Mouse (Mus musculus) midbrain, postnatal 0 days (tissue): ENCODE results near the gene Ensa. TPM values are rescaled to one million over a fixed set of nuclear protein-coding genes. Genes with fewer than 3 reads are reported as not detected.

Experiments used
- ATAC-seq: fragments of 200-750 bp; cut with Nextera tagmentation; 2 replicates; pipeline ENCODE4 v1.8.0; 2017; ENCODE audit warnings: moderate number of reproducible peaks, mild to moderate bottlenecking, moderate TSS enrichment, moderate library complexity; ENCODE audit not compliant: low FRiP score
- DNase-seq: peaks from one replicate; pipeline ENCODE4 v3.0.0-alpha.2; 2015; ENCODE audit warnings: low spot score
- H3K27ac ChIP-seq: fragments of 300-500 bp; sonication (generic); 2 replicates; pipeline ENCODE4 v1.5.1; 2014; ENCODE audit warnings: low read depth, mild to moderate bottlenecking, low read length, mixed read lengths
- H3K27me3 ChIP-seq: fragments of 300-500 bp; sonication (generic); 2 replicates; pipeline ENCODE4 v1.6.1; 2014; ENCODE audit warnings: low read length, control low read depth, mixed read lengths; ENCODE audit not compliant: insufficient read depth
- H3K36me3 ChIP-seq: fragments of 300-500 bp; sonication (generic); 2 replicates; pipeline ENCODE4 v1.6.1; 2014; ENCODE audit warnings: low read length, control low read depth, mixed read lengths; ENCODE audit not compliant: insufficient read depth
- H3K4me1 ChIP-seq: fragments of 300-500 bp; sonication (generic); 2 replicates; pipeline ENCODE4 v1.6.1; 2014; ENCODE audit warnings: mild to moderate bottlenecking, control low read depth, antibody characterized with exemption, low read length, mixed read lengths; ENCODE audit not compliant: insufficient read depth
- H3K4me2 ChIP-seq: fragments of 300-500 bp; sonication (generic); 2 replicates; pipeline ENCODE4 v1.6.1; 2014; ENCODE audit warnings: low read depth, mild to moderate bottlenecking, low read length, mixed read lengths; ENCODE audit not compliant: poor library complexity, severe bottlenecking
- H3K4me3 ChIP-seq: fragments of 300-500 bp; sonication (generic); 2 replicates; pipeline ENCODE4 v1.5.1; 2014; ENCODE audit warnings: low read depth, mild to moderate bottlenecking, low read length, moderate library complexity
- H3K9ac ChIP-seq: fragments of 300-500 bp; sonication (generic); replicated peaks from 2 replicates; pipeline ENCODE4 v1.6.1; 2014; ENCODE audit warnings: mild to moderate bottlenecking, low read length, moderate library complexity, mixed read lengths; ENCODE audit not compliant: poor library complexity, severe bottlenecking
- H3K9me3 ChIP-seq: fragments of 300-500 bp; sonication (generic); 2 replicates; pipeline ENCODE4 v1.6.1; 2016; ENCODE audit warnings: low read length, control low read depth
- CTCF ChIP-seq: IDR thresholded peaks from 2 replicates; pipeline ENCODE4 v1.5.1; 2016; ENCODE audit warnings: antibody characterized with exemption, mild to moderate bottlenecking
- WGBS: fragments of 180-500 bp; shearing (Covaris S2); extraction: QIAGEN DNeasy Blood & Tissue Kit; methylation state at CpG from one replicate; pipeline ENCODE4 v1.1.7; 2014; 5-methylcytosine and 5-hydroxymethylcytosine counted together
- polyA plus RNA-seq: library from polyadenylated mRNA; unstranded; fragments of >200 nt; fragmentation: Nextera tagmentation; extraction: Ambion mirVana; gene quantifications from 2 replicates; pipeline ENCODE4 v1.2.1, GENCODE M21; 2015
- total RNA-seq: library from RNA; depleted of rRNA; stranded (reverse); fragments of >200 nt; gene quantifications from 2 replicates; pipeline ENCODE4 v1.2.3, GENCODE M21; 2014

Ensa gene
- total and polyA plus RNA-seq, 2 experiments from 2014 or later, result 100 to 169 TPM

DNA sequence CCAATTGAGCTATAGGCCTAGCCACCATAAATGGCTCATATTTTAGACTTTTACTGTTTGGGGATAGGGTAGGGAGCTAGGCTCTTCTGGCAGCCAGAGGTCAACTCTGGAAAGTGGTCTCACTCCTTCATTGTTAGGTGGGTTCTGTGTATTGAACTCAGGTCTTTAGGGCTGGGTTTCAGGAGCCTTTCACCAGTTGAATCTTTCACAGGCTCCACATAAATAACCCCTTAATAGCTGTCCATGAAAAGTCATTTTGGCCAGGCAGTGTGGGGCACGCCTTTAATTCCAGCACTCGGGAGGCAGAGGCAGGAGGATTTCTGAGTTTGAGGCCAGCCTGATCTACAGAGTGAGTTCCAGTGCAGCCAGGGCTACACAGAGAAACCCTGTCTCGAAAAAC, 32.9 kb downstream of the Ensa start:
- DNase-seq (no peak), ATAC-seq (no peak)
- WGBS, result 85% methylated on average over 3 of the region's 3 CpGs
- Histone ChIP-seq H3K4me2 (peak overlapping the region; percentile 58), H3K27me3 (no peaks in the 10 kb centered on the region), H3K9ac (peak overlapping the region; percentile 99; the same call in 1 of the 2 replicates), H3K36me3 (peaks cover 2% of the 10 kb centered on the region), H3K4me3 (peak overlapping the region; percentile 96), H3K9me3 (no peaks in the 10 kb centered on the region), H3K27ac (no peak overlapping the region), H3K4me1 (peaks cover 16% of the 10 kb centered on the region)
- TF ChIP-seq CTCF, result no peak

DNA sequence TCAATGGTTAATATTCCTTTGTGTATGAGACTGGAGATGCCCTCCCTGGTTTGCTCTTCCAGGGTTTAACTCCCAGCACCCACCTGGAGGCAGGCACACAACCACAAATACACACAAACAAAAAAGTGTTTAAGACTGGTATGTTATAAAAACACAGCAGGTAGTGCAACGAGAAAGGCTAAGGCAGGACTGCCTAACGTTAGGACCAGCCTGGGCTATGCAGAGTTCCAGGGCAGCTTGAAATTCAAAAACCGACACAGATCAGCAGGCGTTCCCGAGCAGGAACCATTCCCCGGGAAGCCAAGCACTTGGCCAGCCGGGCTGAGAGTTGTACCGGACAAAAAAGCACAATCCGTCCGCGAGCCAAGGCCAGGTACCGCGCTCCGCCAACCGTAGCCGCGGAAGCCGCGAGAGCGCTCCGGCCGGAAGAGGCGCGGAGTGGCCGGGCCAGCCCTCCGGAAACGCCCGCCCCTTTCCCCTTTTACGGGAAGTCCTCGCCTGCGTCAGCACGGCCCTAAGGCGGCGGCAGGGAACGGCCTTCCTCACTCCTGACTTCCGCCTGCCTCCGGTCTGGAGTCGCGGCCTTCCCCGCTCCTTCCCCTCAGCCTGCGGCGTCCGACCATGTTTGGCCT, 33.6 kb downstream of the Ensa start, which contains the start of gene Mcl1:
Gene Mcl1 (plus strand): TSS at position 553 of the 632 bp plus-strand sequence.
- Histone ChIP-seq H3K4me1 (peaks cover 16% of the 10 kb centered on the region), H3K9ac (peak within 1 kb of the TSS; percentile 99), H3K27me3 (no peaks in the 10 kb centered on the region), H3K27ac (peak within 1 kb of the TSS; percentile 99), H3K9me3 (no peaks in the 10 kb centered on the region), H3K36me3 (peaks cover 7% of the 10 kb centered on the region), H3K4me3 (peak within 1 kb of the TSS; percentile 96), H3K4me2 (peak within 1 kb of the TSS; percentile 58)
- under 1% methylated on average over 41 of the region's 43 CpGs for WGBS
- peak; percentile 96 for DNase-seq
- no peak for TF ChIP-seq CTCF
- peak; percentile 96 for ATAC-seq

DNA sequence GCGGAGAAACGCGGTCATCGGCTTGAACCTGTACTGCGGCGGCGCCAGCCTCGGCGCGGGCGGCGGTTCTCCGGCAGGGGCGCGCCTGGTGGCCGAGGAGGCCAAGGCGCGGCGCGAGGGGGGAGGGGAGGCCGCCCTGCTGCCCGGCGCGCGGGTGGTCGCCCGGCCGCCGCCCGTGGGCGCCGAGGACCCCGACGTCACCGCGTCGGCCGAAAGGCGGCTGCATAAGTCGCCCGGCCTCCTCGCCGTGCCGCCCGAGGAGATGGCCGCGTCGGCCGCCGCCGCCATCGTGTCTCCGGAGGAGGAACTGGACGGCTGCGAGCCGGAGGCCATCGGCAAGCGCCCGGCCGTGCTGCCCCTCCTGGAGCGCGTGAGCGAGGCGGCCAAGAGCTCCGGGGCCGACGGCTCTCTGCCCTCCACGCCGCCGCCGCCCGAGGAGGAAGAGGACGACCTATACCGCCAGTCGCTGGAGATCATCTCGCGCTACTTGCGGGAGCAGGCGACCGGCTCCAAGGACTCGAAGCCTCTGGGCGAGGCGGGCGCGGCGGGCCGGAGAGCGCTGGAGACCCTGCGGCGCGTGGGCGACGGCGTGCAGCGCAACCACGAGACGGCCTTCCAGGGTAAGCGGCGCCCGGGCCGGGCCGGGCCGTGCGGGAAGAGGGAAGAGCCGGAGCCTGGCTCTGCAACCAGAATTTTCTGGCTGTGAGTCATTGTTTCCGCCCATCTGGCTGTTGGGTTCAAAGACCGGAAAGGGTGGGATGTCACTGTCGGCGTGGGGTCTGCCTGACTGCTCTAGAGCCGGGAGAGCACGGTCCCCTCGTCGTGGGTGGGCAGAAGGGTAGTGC, 34.3 kb downstream of the Ensa start:
- Histone ChIP-seq H3K4me2 (peak overlapping the region; percentile 58), H3K27ac (peak overlapping the region; percentile 99), H3K4me1 (peaks cover 12% of the 10 kb centered on the region; the same call in 1 of the 2 replicates), H3K9ac (peak overlapping the region; percentile 99), H3K36me3 (peaks cover 10% of the 10 kb centered on the region), H3K27me3 (no peaks in the 10 kb centered on the region), H3K9me3 (no peaks in the 10 kb centered on the region), H3K4me3 (peak overlapping the region; percentile 96)
- DNase-seq (peak; percentile 89), ATAC-seq (peak; percentile 77)
- WGBS, result under 1% methylated on average over 103 of the region's 113 CpGs
- TF ChIP-seq CTCF, result no peak; the same call in 1 of the 2 replicates

DNA sequence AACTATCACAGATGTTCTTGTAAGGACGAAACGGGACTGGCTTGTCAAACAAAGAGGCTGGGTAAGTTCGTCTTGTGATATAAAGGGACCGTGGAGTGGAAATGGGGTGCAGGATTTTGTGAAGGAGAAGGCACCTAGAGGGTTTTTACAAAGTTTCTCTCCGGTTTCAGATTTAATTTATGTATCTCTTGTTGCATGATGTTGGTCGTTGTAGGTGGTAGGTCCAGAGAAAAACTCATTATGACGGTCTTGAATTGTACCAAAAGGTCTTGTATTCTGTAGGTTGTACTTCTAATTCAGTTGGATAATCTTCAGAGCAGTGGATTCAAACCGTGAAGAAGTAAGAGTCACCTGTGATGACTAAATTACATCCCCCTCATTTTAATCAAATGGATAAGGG, 35.2 kb downstream of the Ensa start:
- peaks cover 12% of the 10 kb centered on the region; the same call in 1 of the 2 replicates for H3K4me1 ChIP-seq
- H3K27me3 ChIP-seq, result no peaks in the 10 kb centered on the region
- peak overlapping the region; percentile 96 for H3K4me3 ChIP-seq
- peak overlapping the region; percentile 99 for H3K27ac ChIP-seq
- no peaks in the 10 kb centered on the region for H3K9me3 ChIP-seq
- peaks cover 11% of the 10 kb centered on the region for H3K36me3 ChIP-seq
- peak overlapping the region; percentile 58 for H3K4me2 ChIP-seq
- ATAC-seq (no peak), DNase-seq (no peak)
- H3K9ac ChIP-seq, result peak overlapping the region; percentile 99
- under 1% methylated on average over 8 of the region's 8 CpGs for WGBS
- no peak for TF ChIP-seq CTCF

DNA sequence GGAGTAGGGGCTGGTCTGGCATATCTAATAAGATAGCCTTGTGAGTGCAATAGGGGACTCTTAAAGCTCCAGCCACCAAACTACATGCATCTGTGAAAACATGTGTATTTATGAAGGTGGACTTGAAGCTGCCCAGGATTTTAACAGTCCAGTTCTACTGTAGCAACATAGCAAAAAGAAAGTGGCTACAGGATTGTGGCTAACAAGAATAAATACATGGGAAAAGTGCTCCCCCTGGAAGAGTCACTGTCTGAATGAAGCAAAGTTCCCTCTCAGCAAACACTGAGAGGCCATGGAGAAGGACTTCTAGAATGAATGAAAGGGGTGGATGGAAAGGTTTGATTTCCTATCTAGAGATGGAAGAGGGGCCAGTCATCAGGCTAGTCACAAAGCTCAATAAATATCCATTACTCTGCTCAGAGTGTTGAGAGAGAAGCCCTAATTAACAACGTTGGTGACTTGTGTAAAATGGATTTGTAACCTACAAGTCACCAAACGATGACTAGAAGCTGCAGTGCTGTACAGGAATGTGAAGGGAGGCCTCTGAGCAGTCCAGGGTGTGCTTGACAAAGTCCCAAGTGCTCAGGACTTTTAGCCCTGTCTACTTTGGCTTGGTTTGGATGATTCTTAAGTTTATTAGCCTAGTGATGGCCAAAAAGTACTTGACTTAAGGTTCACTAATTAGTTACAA, 36.1 kb downstream of the Ensa start:
- peak overlapping the region; percentile 96 for H3K4me3 ChIP-seq
- no peak overlapping the region for H3K27ac ChIP-seq
- ATAC-seq (no peak), DNase-seq (no peak)
- 59% methylated on average over 2 of the region's 2 CpGs for WGBS
- peak overlapping the region; percentile 99 for H3K9ac ChIP-seq
- H3K4me1 ChIP-seq, result peaks cover 12% of the 10 kb centered on the region; the same call in 1 of the 2 replicates
- TF ChIP-seq CTCF, result no peak; the same call in 1 of the 2 replicates
- H3K36me3 ChIP-seq, result peaks cover 12% of the 10 kb centered on the region
- no peaks in the 10 kb centered on the region for H3K27me3 ChIP-seq
- H3K9me3 ChIP-seq, result no peaks in the 10 kb centered on the region
- H3K4me2 ChIP-seq, result peak overlapping the region; percentile 58
